Comparison of ENCODE assay signal across 35 mouse cellular contexts in genomic region chr1:88129091-88129490, GRCm38 (mm10). TPM values are rescaled to one million over a fixed set of nuclear protein-coding genes. Genes with fewer than 3 reads are reported as not detected.
"Had no signal": no experiment of that assay in that cellular context is flagged by ENCODE, and none has a peak within 500 bp of the region (broad histone marks: within the 10 kb centered on the region; RNA-seq: fewer than 3 reads in every experiment).

No protein-coding gene starts in this region.

RNA-seq across cellular contexts. Expression of gene Ugt1a6a, which starts 5.5 kb away (rescaled TPM):
- polyA plus RNA-seq: heart, embryonic 11.5 days had no signal

RNA-seq across cellular contexts. Expression of gene Ugt1a6b, which starts 26.0 kb away (rescaled TPM):
- total RNA-seq: hematopoietic stem cell, adult 5-6 weeks; layer of hippocampus, adult 18-20 months; layer of hippocampus, postnatal 36 days; left cerebral cortex, postnatal 25 days; left cerebral cortex, postnatal 4 days had no signal
- polyA plus RNA-seq: heart, embryonic 11.5 days; heart, embryonic 13.5 days; heart, embryonic 15.5 days; heart, postnatal 0 days; intestine, embryonic 14.5 days; limb, embryonic 11.5 days; limb, embryonic 13.5 days had no signal

RNA-seq across cellular contexts. Expression of gene Ugt1a5, which starts 36.7 kb away (rescaled TPM):
- total RNA-seq: gastrocnemius, adult 8-10 months; heart, adult 2 months; layer of hippocampus, postnatal 14 days; layer of hippocampus, postnatal 36 days; left cerebral cortex, adult 18-20 months; left cerebral cortex, postnatal 10 days; left cerebral cortex, postnatal 25 days had no signal
- polyA plus RNA-seq: heart, adult 2 months; heart, embryonic 11.5 days; heart, embryonic 13.5 days; heart, embryonic 15.5 days; heart, postnatal 0 days; hindbrain, embryonic 11.5 days; hindbrain, embryonic 13.5 days; hindbrain, embryonic 15.5 days; hindbrain, postnatal 0 days; intestine, embryonic 16.5 days; kidney, embryonic 15.5 days; kidney, postnatal 0 days; large intestine, adult 2 months; limb, embryonic 11.5 days; limb, embryonic 13.5 days; limb, embryonic 15.5 days; liver, embryonic 12.5 days had no signal

RNA-seq across cellular contexts. Expression of gene Ugt1a8, which starts 41.5 kb away (rescaled TPM):
- total RNA-seq: gastrocnemius, adult 8-10 months; gastrocnemius, postnatal 14 days; gastrocnemius, postnatal 36 days; heart, adult 2 months; heart, postnatal 14 days; heart, postnatal 36 days; hematopoietic stem cell, adult 5-6 weeks; hindbrain, postnatal 0 days; layer of hippocampus, adult 18-20 months; layer of hippocampus, adult 8-10 months; layer of hippocampus, postnatal 14 days; layer of hippocampus, postnatal 36 days; left cerebral cortex, adult 18-20 months; left cerebral cortex, adult 8-10 months; left cerebral cortex, postnatal 10 days; left cerebral cortex, postnatal 25 days; left cerebral cortex, postnatal 4 days had no signal
- polyA plus RNA-seq: heart, adult 2 months; heart, embryonic 11.5 days; heart, embryonic 13.5 days; heart, embryonic 15.5 days; heart, postnatal 0 days; hindbrain, embryonic 11.5 days; hindbrain, embryonic 13.5 days; hindbrain, embryonic 15.5 days; hindbrain, postnatal 0 days; intestine, embryonic 14.5 days; intestine, embryonic 16.5 days; kidney, embryonic 15.5 days; large intestine, adult 2 months; limb, embryonic 11.5 days; limb, embryonic 13.5 days; limb, embryonic 15.5 days; liver, embryonic 12.5 days; liver, embryonic 14.5 days; liver, embryonic 16.5 days had no signal
